Mouse (Mus musculus): ENCODE results near the gene Fam206a. TPM values are rescaled to one million over a fixed set of nuclear protein-coding genes. Genes with fewer than 3 reads are reported as not detected.

Gene Fam206a
- polyA plus RNA-seq, 1 experiment = 18.9 TPM

GRCm38 (mm10) chr4:56840297-56840696 is 38.2 kb downstream of the Fam206a start:
- Histone ChIP-seq H3K4me3 (ENCODE audit: insufficient read depth, low read length) (no peak overlapping the region), H3K4me1 (ENCODE audit: control insufficient read depth, insufficient read depth, low read length) (peaks cover 7% of the 10 kb centered on the region; the same call in 1 of the 2 replicates), H3K27ac (ENCODE audit: insufficient read depth, low read length) (no peak overlapping the region)
- TF ChIP-seq CTCF (IDR thresholded peaks at IDR 0.05; ENCODE audit: borderline replicate concordance, insufficient read depth, low read length) (no peak), POLR2A (IDR thresholded peaks at IDR 0.05; ENCODE audit: low read depth, low read length) (no peak)

GRCm38 (mm10) chr4:56842501-56842900 is 40.4 kb downstream of the Fam206a start:
- H3K4me1 ChIP-seq (ENCODE audit: control insufficient read depth, insufficient read depth, low read length) = peaks cover 10% of the 10 kb centered on the region; the same call in 1 of the 2 replicates
- no peak overlapping the region for H3K4me3 ChIP-seq (ENCODE audit: insufficient read depth, low read length)
- TF ChIP-seq CTCF (IDR thresholded peaks at IDR 0.05; ENCODE audit: borderline replicate concordance, insufficient read depth, low read length) (no peak), POLR2A (IDR thresholded peaks at IDR 0.05; ENCODE audit: low read depth, low read length) (no peak)
- no peak overlapping the region for H3K27ac ChIP-seq (ENCODE audit: insufficient read depth, low read length)

GRCm38 (mm10) chr4:56843963-56844362 is 41.8 kb downstream of the Fam206a start:
- Histone ChIP-seq H3K4me3 (ENCODE audit: insufficient read depth, low read length) (no peak overlapping the region), H3K4me1 (ENCODE audit: control insufficient read depth, insufficient read depth, low read length) (0 out of 2 replicates have a peak, but pooled peaks cover 7% of the 10 kb centered on the region), H3K27ac (ENCODE audit: insufficient read depth, low read length) (no peak overlapping the region)
- TF ChIP-seq POLR2A (IDR thresholded peaks at IDR 0.05; ENCODE audit: low read depth, low read length) = no peak
- TF ChIP-seq CTCF (IDR thresholded peaks at IDR 0.05; ENCODE audit: borderline replicate concordance, insufficient read depth, low read length) = 0 out of 2 replicates have a peak, but pooled peaks have one; percentile 10

- Histone ChIP-seq H3K27ac (ENCODE audit: insufficient read depth, low read length) (no peak overlapping the region), H3K4me1 (ENCODE audit: control insufficient read depth, insufficient read depth, low read length) (0 out of 2 replicates have a peak, but pooled peaks cover 7% of the 10 kb centered on the region), H3K4me3 (ENCODE audit: insufficient read depth, low read length) (no peak overlapping the region)
- TF ChIP-seq CTCF (IDR thresholded peaks at IDR 0.05; ENCODE audit: borderline replicate concordance, insufficient read depth, low read length) = no peak
- no peak for TF ChIP-seq POLR2A (IDR thresholded peaks at IDR 0.05; ENCODE audit: low read depth, low read length)
Observed at GRCm38 (mm10) chr4:56844911-56845310, 42.8 kb downstream of the Fam206a start.

GRCm38 (mm10) chr4:56845896-56846533 is 43.9 kb downstream of the Fam206a start:
- peaks cover 3% of the 10 kb centered on the region; the same call in 1 of the 2 replicates for H3K4me1 ChIP-seq (ENCODE audit: control insufficient read depth, insufficient read depth, low read length)
- TF ChIP-seq POLR2A (IDR thresholded peaks at IDR 0.05; ENCODE audit: low read depth, low read length) = no peak
- no peak for TF ChIP-seq CTCF (IDR thresholded peaks at IDR 0.05; ENCODE audit: borderline replicate concordance, insufficient read depth, low read length)

GRCm38 (mm10) chr4:56847400-56847799 is 45.3 kb downstream of the Fam206a start:
- no peak overlapping the region for H3K4me3 ChIP-seq (ENCODE audit: insufficient read depth, low read length)
- no peak overlapping the region for H3K27ac ChIP-seq (ENCODE audit: insufficient read depth, low read length)
- TF ChIP-seq POLR2A (IDR thresholded peaks at IDR 0.05; ENCODE audit: low read depth, low read length) (no peak), CTCF (IDR thresholded peaks at IDR 0.05; ENCODE audit: borderline replicate concordance, insufficient read depth, low read length) (no peak)
- H3K4me1 ChIP-seq (ENCODE audit: control insufficient read depth, insufficient read depth, low read length) = peaks cover 3% of the 10 kb centered on the region; the same call in 1 of the 2 replicates

More at GRCm38 (mm10) chr4:56845896-56846533, 43.9 kb downstream of the Fam206a start:
- Histone ChIP-seq H3K4me3 (ENCODE audit: insufficient read depth, low read length) (no peak overlapping the region), H3K27ac (ENCODE audit: insufficient read depth, low read length) (no peak overlapping the region)

- Histone ChIP-seq H3K4me1 (ENCODE audit: control insufficient read depth, insufficient read depth, low read length) (peaks cover 3% of the 10 kb centered on the region; the same call in 1 of the 2 replicates), H3K4me3 (ENCODE audit: insufficient read depth, low read length) (no peak overlapping the region), H3K27ac (ENCODE audit: insufficient read depth, low read length) (no peak overlapping the region)
- no peak for TF ChIP-seq POLR2A (IDR thresholded peaks at IDR 0.05; ENCODE audit: low read depth, low read length)
- no peak for TF ChIP-seq CTCF (IDR thresholded peaks at IDR 0.05; ENCODE audit: borderline replicate concordance, insufficient read depth, low read length)
Observed at GRCm38 (mm10) chr4:56848044-56848443, 45.9 kb downstream of the Fam206a start.

- Histone ChIP-seq H3K4me3 (ENCODE audit: insufficient read depth, low read length) (no peak overlapping the region), H3K27ac (ENCODE audit: insufficient read depth, low read length) (no peak overlapping the region), H3K4me1 (ENCODE audit: control insufficient read depth, insufficient read depth, low read length) (peaks cover 3% of the 10 kb centered on the region; the same call in 1 of the 2 replicates)
- no peak for TF ChIP-seq CTCF (IDR thresholded peaks at IDR 0.05; ENCODE audit: borderline replicate concordance, insufficient read depth, low read length)
Observed at GRCm38 (mm10) chr4:56850724-56851123, 48.6 kb downstream of the Fam206a start.

GRCm38 (mm10) chr4:56855935-56856334 is 53.8 kb downstream of the Fam206a start:
- Histone ChIP-seq H3K4me3 (ENCODE audit: insufficient read depth, low read length) (no peak overlapping the region), H3K4me1 (ENCODE audit: control insufficient read depth, insufficient read depth, low read length) (no peaks in the 10 kb centered on the region), H3K27ac (ENCODE audit: insufficient read depth, low read length) (no peak overlapping the region)
- TF ChIP-seq CTCF (IDR thresholded peaks at IDR 0.05; ENCODE audit: borderline replicate concordance, insufficient read depth, low read length) (no peak), POLR2A (IDR thresholded peaks at IDR 0.05; ENCODE audit: low read depth, low read length) (no peak)

- TF ChIP-seq CTCF (IDR thresholded peaks at IDR 0.05; ENCODE audit: borderline replicate concordance, insufficient read depth, low read length) = no peak
Observed at GRCm38 (mm10) chr4:56856371-56856949, 54.3 kb downstream of the Fam206a start.

More at GRCm38 (mm10) chr4:56856371-56856949, 54.3 kb downstream of the Fam206a start:
- no peaks in the 10 kb centered on the region for H3K4me1 ChIP-seq (ENCODE audit: control insufficient read depth, insufficient read depth, low read length)
- no peak overlapping the region for H3K27ac ChIP-seq (ENCODE audit: insufficient read depth, low read length)
- H3K4me3 ChIP-seq (ENCODE audit: insufficient read depth, low read length) = no peak overlapping the region

Data from embryonic fibroblast, embryonic 13.5 days (primary cell).